Mouse (Mus musculus) MEL (cell line): ENCODE measurements around the gene Chd3.

Experiments
- CHD1 ChIP-seq: IDR thresholded peaks from 2 replicates; pipeline ENCODE4 v1.6.1; 2012; ENCODE audit warnings: low read depth, mild to moderate bottlenecking, inconsistent platforms, low read length, improper control_type of control experiment
- CHD2 ChIP-seq: IDR thresholded peaks from 2 replicates; pipeline ENCODE4 v1.6.1; 2011; ENCODE audit warnings: low read length, improper control_type of control experiment
- CTCF ChIP-seq, 3 experiments: IDR thresholded peaks in 2 of 3; conservative IDR thresholded peaks in 1 of 3; 2 replicates each; pipeline ENCODE4 v1.5.1; 2011 to 2012; ENCODE audit warnings: low read length in 3 of 3, low read depth in 2 of 3, mild to moderate bottlenecking in 2 of 3, improper control_type of control experiment in 1 of 3, inconsistent platforms in 1 of 3, mixed read lengths in 1 of 3, moderate library complexity in 1 of 3; ENCODE audit not compliant: control insufficient read depth in 1 of 3, insufficient read depth in 1 of 3, poor library complexity in 1 of 3, severe bottlenecking in 1 of 3
- E2F4 ChIP-seq: IDR thresholded peaks from 2 replicates; pipeline ENCODE4 v1.6.1; 2011; ENCODE audit warnings: low read depth, low read length, improper control_type of control experiment, borderline replicate concordance
- EP300 ChIP-seq, 2 experiments: IDR thresholded peaks; 2 replicates each; pipeline ENCODE4 v1.6.1; 2011; ENCODE audit warnings: improper control_type of control experiment in 2 of 2, low read length in 2 of 2, low read depth in 1 of 2, mild to moderate bottlenecking in 1 of 2
- GATA1 ChIP-seq: IDR thresholded peaks from 2 replicates; pipeline ENCODE4 v1.6.1; 2011; ENCODE audit warnings: low read depth, low read length, improper control_type of control experiment
- HCFC1 ChIP-seq: IDR thresholded peaks from 2 replicates; pipeline ENCODE4 v1.6.1; 2012; ENCODE audit warnings: low read depth, mild to moderate bottlenecking, inconsistent platforms, low read length, improper control_type of control experiment, moderate library complexity
- MAFK ChIP-seq: IDR thresholded peaks from 2 replicates; pipeline ENCODE4 v1.6.1; 2011; ENCODE audit warnings: low read depth, mild to moderate bottlenecking, low read length, improper control_type of control experiment, borderline replicate concordance
- MAX ChIP-seq: IDR thresholded peaks from 2 replicates; pipeline ENCODE4 v1.6.1; 2011; ENCODE audit warnings: low read length, improper control_type of control experiment
- MXI1 ChIP-seq: IDR thresholded peaks from 2 replicates; pipeline ENCODE4 v1.6.1; 2011; ENCODE audit warnings: mild to moderate bottlenecking, low read depth, low read length, improper control_type of control experiment
- POLR2A ChIP-seq, 2 experiments: IDR thresholded peaks; 2 replicates each; pipeline ENCODE4 v1.6.1; 2011 to 2012; ENCODE audit warnings: low read length in 2 of 2, mild to moderate bottlenecking in 2 of 2, control low read depth in 1 of 2, improper control_type of control experiment in 1 of 2, low read depth in 1 of 2, moderate library complexity in 1 of 2; ENCODE audit not compliant: control insufficient read depth in 1 of 2, insufficient read depth in 1 of 2, poor library complexity in 1 of 2
- SIN3A ChIP-seq: IDR thresholded peaks from 2 replicates; pipeline ENCODE4 v1.6.1; 2012; ENCODE audit warnings: low read length, improper control_type of control experiment, inconsistent platforms
- USF1 ChIP-seq: IDR thresholded peaks from 2 replicates; pipeline ENCODE4 v1.6.1; 2014; ENCODE audit warnings: low read depth, mild to moderate bottlenecking, inconsistent platforms, low read length, improper control_type of control experiment, moderate library complexity
- ZMIZ1 ChIP-seq: IDR thresholded peaks from 2 replicates; pipeline ENCODE4 v1.6.1; 2012; ENCODE audit warnings: low read depth, mild to moderate bottlenecking, inconsistent platforms, low read length, improper control_type of control experiment, moderate library complexity

DNA sequence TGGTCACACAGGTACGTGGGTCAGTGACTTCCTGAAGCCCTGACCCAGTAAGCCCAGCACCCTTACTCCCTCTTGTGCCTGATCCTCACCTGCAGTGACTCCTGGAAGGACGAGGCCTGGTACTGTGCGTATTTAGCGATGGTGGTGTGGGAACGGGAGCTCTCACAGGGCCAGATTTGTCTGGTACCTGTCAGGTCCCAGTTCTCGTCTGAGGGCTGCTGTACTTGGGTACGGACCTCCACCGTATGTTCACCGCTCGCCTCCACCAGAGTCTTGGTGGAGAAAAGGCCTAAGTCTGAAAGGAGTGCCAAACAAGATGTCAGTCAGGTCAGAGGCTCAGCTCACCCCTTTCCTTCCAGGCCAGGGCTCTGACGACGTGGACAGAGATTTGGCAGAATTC is 32.8 kb upstream of the Chd3 start:
- TF ChIP-seq EP300 (IDR thresholded peaks at IDR 0.05; ENCODE audit: low read depth in 1 of 2, low read length in 2 of 2), result no peak
- no peak for TF ChIP-seq USF1
- no peak for TF ChIP-seq MAX
- TF ChIP-seq MXI1, result no peak
- no peak for TF ChIP-seq CTCF (IDR thresholded peaks at IDR 0.05 in 2 of 3, conservative IDR thresholded peaks at IDR 0.05 in 1 of 3; ENCODE audit: control insufficient read depth in 1 of 3, insufficient read depth in 1 of 3, low read depth in 2 of 3, low read length in 3 of 3, poor library complexity in 1 of 3, severe bottlenecking in 1 of 3)
- TF ChIP-seq GATA1, result no peak
- no peak for TF ChIP-seq HCFC1
- TF ChIP-seq MAFK, result no peak
- TF ChIP-seq CHD2, result no peak
- no peak for TF ChIP-seq E2F4
- no peak for TF ChIP-seq ZMIZ1
- TF ChIP-seq CHD1, result no peak
- no peak for TF ChIP-seq POLR2A (IDR thresholded peaks at IDR 0.05; ENCODE audit: control insufficient read depth in 1 of 2, insufficient read depth in 1 of 2, low read depth in 1 of 2, low read length in 2 of 2, poor library complexity in 1 of 2)
- no peak for TF ChIP-seq SIN3A
